Mouse (Mus musculus) liver, embryonic 14 days (tissue): ENCODE data around the gene Pex14. TPM values are rescaled to one million over a fixed set of nuclear protein-coding genes. Genes with fewer than 3 reads are reported as not detected.

Source experiments
- polyA plus RNA-seq: library from polyadenylated mRNA; depleted of rRNA; stranded (reverse); fragments of >200 nt; gene quantifications from 2 replicates; pipeline ENCODE4 v1.2.3, GENCODE M21; 2012; rRNA removed

The Pex14 gene
- polyA plus RNA-seq = 12.0 and 13.4 TPM in 2 replicates

DNA sequence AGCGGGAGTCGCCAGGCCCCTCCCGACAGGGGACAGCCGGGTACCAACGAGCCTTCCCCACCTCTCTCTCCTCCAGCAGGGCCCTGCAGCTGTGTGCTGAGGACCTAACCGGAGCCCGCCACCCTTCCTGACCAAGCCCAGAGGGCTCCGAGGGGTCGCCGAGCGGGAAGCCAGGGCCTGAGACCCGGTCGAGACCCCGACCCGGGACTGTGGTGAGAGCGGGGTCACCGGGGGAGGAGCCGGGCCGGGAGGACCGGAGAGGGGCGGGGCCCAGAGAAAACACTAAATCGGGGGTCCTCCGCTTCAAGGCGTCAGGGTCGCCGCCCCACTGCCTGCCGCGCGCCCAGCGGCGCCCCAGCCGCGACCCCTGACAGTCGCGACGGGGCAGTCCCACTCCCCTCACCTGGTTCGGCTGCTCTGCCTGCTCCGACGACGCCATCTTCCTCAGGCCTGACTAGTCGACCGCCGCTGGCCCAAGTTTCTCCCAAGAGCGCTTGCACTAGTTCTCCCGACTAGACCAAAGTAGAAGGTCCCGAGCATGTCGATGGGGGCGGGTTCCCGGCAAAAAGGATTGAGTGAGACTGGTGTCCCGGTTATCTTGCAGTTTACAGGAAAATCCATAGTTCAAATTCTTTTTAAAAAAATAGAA lies at the start of gene Pex14:
Pex14 (minus strand) TSS at position 508 of the 649 bp plus-strand sequence.

DNA sequence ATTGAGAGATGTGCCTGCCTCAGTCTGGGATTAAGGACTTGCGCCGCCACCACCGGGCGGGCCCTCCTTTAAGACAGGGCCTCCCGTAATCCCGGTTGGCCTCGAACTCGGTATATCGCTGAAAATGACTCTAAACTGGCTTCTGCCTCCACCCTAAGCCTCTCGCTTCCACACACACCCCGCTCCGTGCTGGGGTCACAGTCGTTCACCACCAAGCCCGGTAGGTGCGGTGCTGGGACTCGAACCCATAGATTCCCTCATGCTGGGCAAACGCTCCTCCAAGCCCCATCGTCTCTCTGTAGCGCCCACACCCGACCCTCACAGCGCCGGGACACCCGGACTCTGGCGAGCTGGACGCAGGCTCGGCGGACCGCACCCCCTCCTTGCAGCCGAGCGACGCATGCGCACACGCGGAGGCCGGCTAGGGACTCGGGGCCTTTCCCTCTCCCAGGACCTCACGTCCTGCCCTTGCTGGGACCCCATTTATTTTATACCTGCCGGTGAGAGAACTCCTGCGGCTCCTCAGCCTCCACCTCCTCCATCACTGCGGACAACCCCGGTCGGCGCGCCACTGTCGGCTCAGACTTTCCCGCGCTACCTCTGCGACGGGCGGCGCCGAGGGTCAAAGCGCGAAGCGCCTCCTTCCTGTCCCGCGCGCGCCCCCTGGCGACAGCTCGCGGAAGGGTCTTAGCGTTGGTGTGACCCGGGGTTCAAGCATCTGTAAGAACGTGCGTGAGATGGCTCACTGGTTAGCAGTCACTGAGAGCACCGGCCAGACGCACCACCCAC lies 37.5 kb upstream of the Pex14 start, which contains the start of gene Cenps:
Cenps (minus strand) TSS at position 648 of the 789 bp plus-strand sequence.

GRCm38 (mm10) chr4:149126663-149127062 lies 27.0 kb upstream of the Pex14 start, which contains the start of gene Cort:
TSS of gene Cort (minus strand) at chr4:149126763.

DNA sequence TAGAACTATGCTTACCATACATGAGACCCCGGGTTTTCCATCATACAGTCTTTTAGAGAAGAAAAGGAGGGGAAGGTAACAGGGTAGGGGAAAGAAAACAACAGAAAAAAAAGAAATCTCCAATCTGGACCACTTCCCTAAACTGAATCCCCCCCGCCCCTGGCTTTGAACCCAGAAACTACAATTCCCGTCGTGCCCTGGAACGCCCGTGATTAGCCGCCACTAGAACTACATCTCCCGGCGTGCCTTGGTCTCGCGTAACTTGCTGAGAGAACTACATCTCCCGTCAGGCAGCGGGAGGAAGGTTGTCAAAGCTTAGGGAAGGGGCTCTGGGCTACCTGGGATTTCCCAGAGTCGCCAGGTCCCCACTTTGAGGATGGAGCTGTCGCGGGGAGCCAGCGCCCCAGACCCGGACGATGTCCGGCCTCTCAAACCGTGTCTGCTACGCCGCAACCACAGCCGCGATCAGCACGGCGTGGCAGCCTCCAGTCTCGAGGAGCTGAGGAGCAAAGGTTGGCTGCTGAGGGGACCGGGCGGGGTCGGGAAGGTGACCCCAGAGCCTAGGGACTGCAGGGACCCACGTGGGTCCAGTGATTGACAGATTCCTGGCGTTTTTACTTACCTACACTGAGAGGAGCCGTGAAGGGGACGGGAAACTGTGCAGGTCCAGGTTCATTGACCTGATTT lies 4.3 kb upstream of the Pex14 start, which contains the start of gene Dffa:
Dffa (plus strand) TSS at position 272 of the 687 bp plus-strand sequence.

Other genes with a start within 250 kb of the Pex14 start
- gene Dffa, start 4.3 kb upstream of the Pex14 start, polyA plus RNA-seq = 11.5 and 13.4 TPM in 2 replicates
- gene Cort, start 26.9 kb upstream of the Pex14 start, polyA plus RNA-seq = 0.06 TPM in 1 of 2 replicates, not detected in the other
- gene Cenps, start 37.8 kb upstream of the Pex14 start, polyA plus RNA-seq = 13.3 and 13.7 TPM in 2 replicates
- 40.4 and 50.5 TPM in 2 replicates for gene Pgd, start 66.9 kb upstream of the Pex14 start, polyA plus RNA-seq
- 3.9 and 4.1 TPM in 2 replicates for gene Kif1b, start 207.8 kb upstream of the Pex14 start, polyA plus RNA-seq